ENCODE assay signal across 8 mouse cellular contexts in genomic region chr7:10494786-10495521, GRCm38 (mm10). TPM values are rescaled to one million over a fixed set of nuclear protein-coding genes. Genes with fewer than 3 reads are reported as not detected.
DNase-seq lines count a peak whose midpoint lies in the region; ATAC-seq lines count a peak whose summit lies in the region.

Zik1 (minus strand) TSS chr7:10495394.

- intact Hi-C loops in gastrocnemius, postnatal 36 days (cut with DNase I): no loop called here

- 3% methylated on average over 32 of the region's 33 CpGs for WGBS in macrophage (ENCODE audit: missing documents)

- no peak within 1 kb of the TSS for H3K27ac ChIP-seq in macrophage

- peak within 1 kb of the TSS; percentile 61 for H3K4me3 ChIP-seq in macrophage (ENCODE audit: inconsistent target)

- no peaks in the 10 kb centered on the region for H3K79me2 ChIP-seq in macrophage (ENCODE audit: inconsistent target)

- H3K36me3 ChIP-seq in macrophage (ENCODE audit: inconsistent target): no peaks in the 10 kb centered on the region

- peak; percentile 76 for DNase-seq in adrenal gland, postnatal 14 days
- peak; percentile 82 for DNase-seq in embryo, embryonic 9.5 days (ENCODE audit: extremely low spot score)
- DNase-seq in gastrocnemius, postnatal 36 days: peak; percentile 34 to 44
- DNase-seq in left cerebral cortex, adult 8-10 months (ENCODE audit: low spot score in 2 of 2): peak; percentile 68 to 73
- peak; percentile 82 for DNase-seq in right cerebral cortex, adult 18-20 months
- peak; percentile 41 for DNase-seq in urinary bladder, postnatal 25 days (ENCODE audit: low spot score)

- ATAC-seq in inflammation-experienced regulatory T-cells, adult 6 months: peak; percentile 98

RNA-seq across cellular contexts. Expression of gene Zik1, which starts in this region (rescaled TPM):
- total RNA-seq in adrenal gland, postnatal 14 days (2021): 2.6 and 2.9 TPM in 2 replicates
- 1 to 10 TPM in 1 of 2 experiments, under 1 TPM in 1; 0.94 to 1.1 TPM for total RNA-seq in gastrocnemius, postnatal 36 days (2021)
- polyA plus RNA-seq in inflammation-experienced regulatory T-cells, adult 6 months (2017; shearing (Covaris generic)): 1 to 10 TPM; 1.4 to 2.4 (median 2.3) TPM
- 10 to 100 TPM; 15.0 to 18.0 (median 16.5) TPM for total RNA-seq in left cerebral cortex, adult 8-10 months (2022)
- 1 to 10 TPM in 5 of 26 experiments, under 1 TPM in 15, not detected in 6; 0.08 to 2.2 (median 0.48) TPM for total RNA-seq in macrophage (2018; cell fraction: chromatin; rRNA removed)
- total RNA-seq in macrophage (2018; cell fraction: cytosol; rRNA removed): 1 to 10 TPM in 11 of 26 experiments, under 1 TPM in 15; 0.09 to 1.3 (median 0.82) TPM
- 1 to 10 TPM in 8 of 26 experiments, under 1 TPM in 16, not detected in 2; 0.17 to 3.9 (median 0.44) TPM for total RNA-seq in macrophage (2018; cell fraction: nucleus; rRNA removed)
- polyA plus RNA-seq in macrophage (2018): 0.57 to 1.7 TPM (median 0.68 TPM) in 3 replicates
